Mouse (Mus musculus) mouse embryonic stem cell (cell line): ENCODE measurements around the gene Lipt2.

Experiments used
- in situ Hi-C, 2 experiments: fragments of 300-500 bp; cut with MboI; formaldehyde crosslinking; loops; 1 replicate in 1 of 2; 3 replicates in 1 of 2; pipeline ENCODE4 v1.14.3; 2019 to 2020; ENCODE audit warnings: low sequenced_read_pairs in 2 of 2, low pct_unique_long_range_greater_than_20kb in 1 of 2, mixed read lengths in 1 of 2; ENCODE audit not compliant: unreplicated experiment in 1 of 2

The Lipt2 gene

GRCm38 (mm10) chr7:100159105-100159841 lies at the start of gene Lipt2:
Gene Lipt2, plus strand, starts transcription at chr7:100159277.
- in situ Hi-C loops: no loop called here

- in situ Hi-C loops: no loop called here
Observed at GRCm38 (mm10) chr7:100111506-100111905, 47.6 kb upstream of the Lipt2 start.

- in situ Hi-C loops: no loop called here
Observed at GRCm38 (mm10) chr7:100113821-100114220, 45.3 kb upstream of the Lipt2 start.

- in situ Hi-C loops: no loop called here
Observed at GRCm38 (mm10) chr7:100114279-100114678, 44.8 kb upstream of the Lipt2 start.

- in situ Hi-C loops: no loop called here
Observed at GRCm38 (mm10) chr7:100120791-100121261, 38.3 kb upstream of the Lipt2 start.

- in situ Hi-C loops: no loop called here
Observed at GRCm38 (mm10) chr7:100121376-100121789, 37.7 kb upstream of the Lipt2 start, which contains the start of gene Pold3. Gene Pold3, minus strand, starts transcription at chr7:100121565.

GRCm38 (mm10) chr7:100123486-100123885 lies 35.6 kb upstream of the Lipt2 start:
- in situ Hi-C loops: no loop called here

GRCm38 (mm10) chr7:100124211-100124610 lies 34.9 kb upstream of the Lipt2 start:
- in situ Hi-C loops: no loop called here

- in situ Hi-C loops: no loop called here
Observed at GRCm38 (mm10) chr7:100125166-100125565, 33.9 kb upstream of the Lipt2 start.

- in situ Hi-C loops: no loop called here
Observed at GRCm38 (mm10) chr7:100126514-100126913, 32.6 kb upstream of the Lipt2 start.

GRCm38 (mm10) chr7:100128262-100129041 lies 30.6 kb upstream of the Lipt2 start:
- in situ Hi-C loops: no loop called here

GRCm38 (mm10) chr7:100130592-100130991 lies 28.5 kb upstream of the Lipt2 start:
- in situ Hi-C loops: no loop called here

GRCm38 (mm10) chr7:100132379-100132778 lies 26.7 kb upstream of the Lipt2 start:
- in situ Hi-C loops: no loop called here

- in situ Hi-C loops: no loop called here
Observed at GRCm38 (mm10) chr7:100137038-100137437, 22.0 kb upstream of the Lipt2 start.

GRCm38 (mm10) chr7:100138075-100138474 lies 21.0 kb upstream of the Lipt2 start:
- in situ Hi-C loops: no loop called here

GRCm38 (mm10) chr7:100140591-100140990 lies 18.5 kb upstream of the Lipt2 start:
- in situ Hi-C loops: no loop called here

- in situ Hi-C loops: no loop called here
Observed at GRCm38 (mm10) chr7:100148586-100148985, 10.5 kb upstream of the Lipt2 start.

- in situ Hi-C loops: no loop called here
Observed at GRCm38 (mm10) chr7:100150086-100150485, 9.0 kb upstream of the Lipt2 start.

- in situ Hi-C loops: no loop called here
Observed at GRCm38 (mm10) chr7:100150626-100151025, 8.5 kb upstream of the Lipt2 start.

GRCm38 (mm10) chr7:100157669-100158068 lies 1.4 kb upstream of the Lipt2 start:
- in situ Hi-C loops: no loop called here
